Mouse (Mus musculus): ENCODE data around the gene Ndufb5. TPM values are rescaled to one million over a fixed set of nuclear protein-coding genes. Genes with fewer than 3 reads are reported as not detected.
"Not testable (repeated sequence)": the region's sequence is repeated elsewhere in the genome, so short reads cannot be mapped to it uniquely, and the experiment has no call there.

Gene Ndufb5
- total RNA-seq (2015; ENCODE audit: low replicate concordance): 51.5 and 62.0 TPM in 2 replicates
- total RNA-seq (2017; ENCODE audit: low replicate concordance): 27.5 and 29.4 TPM in 2 replicates

GRCm38 (mm10) chr3:32736244-32737171, at the start of gene Ndufb5:
Gene Ndufb5 (plus strand): TSS chr3:32736990.
- ATAC-seq (replicated peaks; ENCODE audit: low FRiP score, poor library complexity, severe bottlenecking): peak; percentile 96

DNA sequence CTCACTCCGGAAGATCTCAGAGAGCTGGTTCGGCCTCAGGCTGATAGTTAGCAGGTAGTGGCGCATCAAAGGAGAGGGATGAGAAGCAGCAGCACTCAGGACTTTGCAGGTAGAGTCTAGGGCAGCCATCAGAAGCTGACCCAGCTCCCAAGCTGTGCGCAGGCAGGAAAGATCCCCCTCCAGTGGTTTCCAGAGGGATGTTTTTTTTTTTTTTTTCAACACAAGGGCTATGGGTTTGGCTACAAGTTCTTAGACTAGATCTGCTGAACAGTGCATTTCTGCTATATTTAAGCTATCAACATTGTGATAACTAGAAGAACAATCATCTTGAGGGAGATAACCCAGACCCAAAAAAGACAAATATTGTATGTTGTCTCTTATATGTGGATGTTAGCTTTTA, 49.6 kb upstream of the Ndufb5 start:
- ATAC-seq (replicated peaks; ENCODE audit: low FRiP score, poor library complexity, severe bottlenecking): no peak

- ATAC-seq (replicated peaks; ENCODE audit: low FRiP score, poor library complexity, severe bottlenecking): no peak
Measured at GRCm38 (mm10) chr3:32689567-32689999, 47.2 kb upstream of the Ndufb5 start.

- ATAC-seq (replicated peaks; ENCODE audit: low FRiP score, poor library complexity, severe bottlenecking): no peak
Measured at GRCm38 (mm10) chr3:32690008-32690407, 46.8 kb upstream of the Ndufb5 start.

DNA sequence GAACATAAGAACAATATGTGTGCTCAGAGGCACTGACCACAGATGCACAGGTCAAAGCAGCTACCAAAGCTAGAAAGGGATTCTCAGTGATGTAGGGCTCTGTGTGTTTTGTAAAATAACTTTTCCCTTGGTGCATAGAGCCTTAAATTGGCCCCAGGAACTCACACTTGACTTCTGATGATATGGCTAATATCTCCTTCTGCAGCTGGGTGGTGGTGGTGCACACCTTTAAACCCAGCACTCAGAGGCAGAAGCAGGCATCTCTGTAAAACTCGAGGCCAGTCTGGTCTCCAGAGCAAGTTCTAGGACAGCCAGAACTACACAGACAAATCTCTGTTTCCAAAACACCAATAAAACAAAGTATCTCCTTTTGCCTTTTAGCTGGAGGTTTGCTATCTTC, 45.9 kb upstream of the Ndufb5 start:
- ATAC-seq (replicated peaks; ENCODE audit: low FRiP score, poor library complexity, severe bottlenecking): no peak

GRCm38 (mm10) chr3:32691841-32692240, 44.9 kb upstream of the Ndufb5 start:
- no peak for ATAC-seq (replicated peaks; ENCODE audit: low FRiP score, poor library complexity, severe bottlenecking)

- ATAC-seq (replicated peaks; ENCODE audit: low FRiP score, poor library complexity, severe bottlenecking): no peak
Measured at GRCm38 (mm10) chr3:32694211-32694610, 42.6 kb upstream of the Ndufb5 start.

DNA sequence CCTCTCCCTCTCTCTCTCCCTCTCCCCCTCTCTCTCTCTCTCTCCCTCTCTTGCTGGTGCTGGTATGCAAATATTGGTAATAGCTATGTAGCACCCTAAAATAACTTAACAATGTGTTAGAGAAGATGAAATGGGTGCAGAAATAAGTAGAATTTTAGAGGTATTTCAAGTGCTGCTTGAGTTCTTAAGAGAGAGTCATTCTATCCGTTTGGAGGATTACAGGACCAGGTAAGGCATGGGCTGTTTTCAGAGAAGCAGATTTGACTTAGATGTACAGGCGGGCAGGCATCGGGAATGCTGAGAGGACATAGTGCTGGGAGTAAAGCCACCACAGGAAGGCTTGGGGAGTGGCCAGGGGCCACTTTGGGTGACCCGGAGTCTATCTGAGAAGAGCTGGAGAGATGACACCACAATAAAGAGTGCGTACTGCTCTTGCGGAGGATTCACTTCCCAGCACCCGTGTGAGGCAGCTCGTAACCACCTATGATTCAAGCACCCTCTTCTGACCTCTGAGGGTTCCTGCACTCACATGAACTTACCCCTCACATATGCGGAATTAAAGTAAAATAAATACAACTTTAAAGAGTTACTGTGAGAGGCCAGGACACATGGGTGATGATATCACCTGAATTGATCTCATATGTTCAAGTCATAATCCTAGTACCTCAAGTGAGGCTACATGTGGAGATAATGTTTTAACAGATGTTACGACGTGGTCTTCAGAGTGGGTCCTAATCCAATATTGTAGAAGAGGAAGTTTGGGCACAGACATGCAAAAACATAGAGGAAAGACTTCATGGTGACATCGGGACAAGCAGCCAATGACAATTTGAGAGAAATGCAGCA, 41.8 kb upstream of the Ndufb5 start:
- no peak for ATAC-seq (replicated peaks; ENCODE audit: low FRiP score, poor library complexity, severe bottlenecking)

- ATAC-seq (replicated peaks; ENCODE audit: low FRiP score, poor library complexity, severe bottlenecking): peak; percentile 58; the same call in 1 of the 2 replicates
Measured at GRCm38 (mm10) chr3:32695583-32695980, 41.2 kb upstream of the Ndufb5 start.

DNA sequence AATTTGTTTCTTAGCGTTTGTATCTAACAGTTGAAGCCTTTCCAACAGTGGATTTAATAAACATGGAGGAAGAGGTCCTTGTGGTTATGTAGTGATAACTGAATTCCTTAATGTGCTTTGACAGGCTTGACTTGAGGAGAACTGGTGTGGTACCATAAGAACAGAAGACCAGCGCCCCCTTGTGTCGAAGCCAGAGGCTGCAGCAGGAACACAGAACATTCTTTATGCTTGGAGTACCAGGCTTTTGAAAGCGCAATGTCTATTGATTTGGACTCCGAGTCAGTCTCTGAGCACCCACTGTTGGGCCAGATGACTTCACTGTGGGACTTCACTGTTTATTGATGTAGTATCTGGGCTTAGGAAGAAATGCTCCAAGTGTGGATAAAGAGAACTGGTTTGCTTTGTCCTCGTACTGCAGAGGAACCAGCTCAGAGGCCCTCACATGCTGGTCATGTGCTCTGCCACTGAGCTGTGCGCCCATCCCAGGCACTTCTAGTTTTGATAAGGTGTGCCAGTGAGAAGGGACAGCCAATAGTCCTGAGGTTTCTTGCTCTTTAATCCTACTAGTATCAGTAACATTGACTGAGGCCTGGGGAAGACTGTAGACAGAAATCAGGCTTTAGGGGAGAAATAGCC, 38.4 kb upstream of the Ndufb5 start:
- ATAC-seq (replicated peaks; ENCODE audit: low FRiP score, poor library complexity, severe bottlenecking): peak; percentile 72

DNA sequence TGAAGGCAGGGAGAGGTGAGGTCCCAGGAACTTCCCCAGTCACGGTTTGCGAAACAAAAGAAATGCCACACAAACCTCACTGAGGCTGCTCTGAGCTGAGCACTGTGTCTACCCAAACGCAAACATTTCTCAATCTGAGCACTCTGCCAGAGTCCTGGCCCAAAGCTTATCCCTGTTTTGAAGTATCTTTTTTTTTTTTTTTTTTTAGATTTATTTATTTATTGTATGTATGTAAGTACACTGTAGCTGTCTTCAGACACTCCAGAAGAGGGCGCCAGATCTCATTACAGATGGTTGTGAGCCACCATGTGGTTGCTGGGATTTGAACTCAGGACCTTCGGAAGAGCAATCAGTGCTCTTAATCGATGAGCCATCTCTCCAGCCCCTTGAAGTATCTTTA, 32.8 kb upstream of the Ndufb5 start:
- not testable (repeated sequence) for ATAC-seq (replicated peaks; ENCODE audit: low FRiP score, poor library complexity, severe bottlenecking)

- ATAC-seq (replicated peaks; ENCODE audit: low FRiP score, poor library complexity, severe bottlenecking): not testable (repeated sequence)
Measured at GRCm38 (mm10) chr3:32704632-32705031, 32.2 kb upstream of the Ndufb5 start.

DNA sequence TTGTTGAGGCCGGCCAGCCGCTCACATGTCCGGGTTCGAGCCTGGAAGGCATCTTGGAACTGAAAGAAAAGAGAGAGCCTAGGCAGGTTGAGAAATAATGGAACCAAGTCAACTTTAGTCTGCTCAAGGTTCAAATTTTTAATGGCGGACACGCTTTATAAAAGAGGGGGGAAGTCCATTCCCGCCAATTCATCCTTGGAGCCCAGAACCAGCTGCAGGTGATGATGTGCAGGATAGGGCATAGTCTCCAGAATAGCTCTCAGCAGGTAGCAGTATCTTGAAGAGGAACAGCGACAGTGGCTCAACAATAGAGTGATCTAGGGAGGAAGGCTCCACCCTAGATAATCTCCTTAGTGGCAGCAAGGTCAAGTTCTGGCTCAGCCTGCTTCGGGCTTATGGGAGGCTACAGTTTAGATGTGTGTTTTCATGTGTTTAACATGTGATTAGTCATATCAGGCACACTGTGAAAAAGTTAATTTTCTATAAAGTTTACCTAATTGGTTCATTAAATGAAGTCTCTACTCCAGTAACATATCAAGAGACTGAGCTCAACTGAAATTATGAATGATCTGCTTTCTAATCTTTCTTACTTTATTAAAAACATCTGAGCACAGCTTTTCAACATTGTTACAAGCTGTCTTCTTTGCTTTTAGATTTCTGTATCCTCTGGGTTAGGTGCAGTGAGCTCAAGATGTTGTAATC, 31.0 kb upstream of the Ndufb5 start, which contains the start of gene Actl6a:
Actl6a (plus strand) TSS at position 652 of the 702 bp plus-strand sequence.
- not testable (repeated sequence) for ATAC-seq (replicated peaks; ENCODE audit: low FRiP score, poor library complexity, severe bottlenecking)

GRCm38 (mm10) chr3:32708052-32708367, 28.8 kb upstream of the Ndufb5 start:
- no peak for ATAC-seq (replicated peaks; ENCODE audit: low FRiP score, poor library complexity, severe bottlenecking)

- peak; percentile 97 for ATAC-seq (replicated peaks; ENCODE audit: low FRiP score, poor library complexity, severe bottlenecking)
Measured at GRCm38 (mm10) chr3:32708368-32709231, 28.2 kb upstream of the Ndufb5 start.

- ATAC-seq (replicated peaks; ENCODE audit: low FRiP score, poor library complexity, severe bottlenecking): no peak
Measured at GRCm38 (mm10) chr3:32709388-32709787, 27.4 kb upstream of the Ndufb5 start.

DNA sequence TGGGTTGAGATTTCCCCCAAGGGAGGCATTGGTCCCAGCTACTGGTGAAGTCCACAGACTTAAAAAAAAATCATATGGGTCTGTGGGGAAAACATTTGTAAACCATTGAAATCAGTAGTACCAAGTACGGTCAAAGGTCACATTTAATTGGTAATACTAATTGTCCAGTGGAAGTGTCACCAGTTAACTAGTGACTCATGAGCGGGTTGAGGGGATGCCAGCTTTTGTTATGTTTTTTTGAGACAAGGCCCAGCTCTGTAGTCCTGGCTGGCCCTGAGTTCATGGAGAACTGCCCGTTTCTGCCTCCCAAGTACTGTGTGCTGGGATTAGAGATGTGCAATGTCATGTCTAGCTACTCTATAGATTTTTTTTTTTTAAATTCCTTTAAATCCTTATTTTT, 23.1 kb upstream of the Ndufb5 start:
- no peak for ATAC-seq (replicated peaks; ENCODE audit: low FRiP score, poor library complexity, severe bottlenecking)

GRCm38 (mm10) chr3:32717403-32717802, 19.4 kb upstream of the Ndufb5 start:
- ATAC-seq (replicated peaks; ENCODE audit: low FRiP score, poor library complexity, severe bottlenecking): not testable (repeated sequence)
